Mouse (Mus musculus) c-Kit-positive CD71-positive TER-119-negative erythroid progenitor cells, embryonic 14.5 days (primary cell): Measurements from ENCODE around the gene Hoxd10.

Experiments used
- DNase-seq: peaks from one replicate; pipeline ENCODE4 v3.0.0-alpha.2; 2013; ENCODE audit warnings: low read depth

Gene Hoxd10

DNA sequence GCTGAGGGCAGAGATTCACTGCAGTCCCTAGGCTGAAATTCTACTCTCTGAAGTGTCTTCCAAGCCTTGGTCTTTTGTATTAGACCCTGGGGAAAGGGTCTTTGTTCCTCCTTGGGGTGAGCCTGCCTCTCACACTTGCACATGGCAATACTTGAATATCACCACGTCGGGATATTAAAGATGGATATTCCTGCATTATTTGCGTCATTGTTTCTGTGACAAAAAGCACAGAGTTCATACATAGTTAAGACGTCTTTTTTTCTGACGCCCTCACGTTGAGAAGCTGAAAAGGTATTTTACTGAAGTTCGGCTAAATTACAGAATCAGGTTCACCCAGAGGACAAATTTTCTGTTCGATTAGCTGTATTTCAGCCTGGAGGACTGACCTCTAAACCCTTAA, 38.6 kb downstream of the Hoxd10 start:
- no peak for DNase-seq

DNA sequence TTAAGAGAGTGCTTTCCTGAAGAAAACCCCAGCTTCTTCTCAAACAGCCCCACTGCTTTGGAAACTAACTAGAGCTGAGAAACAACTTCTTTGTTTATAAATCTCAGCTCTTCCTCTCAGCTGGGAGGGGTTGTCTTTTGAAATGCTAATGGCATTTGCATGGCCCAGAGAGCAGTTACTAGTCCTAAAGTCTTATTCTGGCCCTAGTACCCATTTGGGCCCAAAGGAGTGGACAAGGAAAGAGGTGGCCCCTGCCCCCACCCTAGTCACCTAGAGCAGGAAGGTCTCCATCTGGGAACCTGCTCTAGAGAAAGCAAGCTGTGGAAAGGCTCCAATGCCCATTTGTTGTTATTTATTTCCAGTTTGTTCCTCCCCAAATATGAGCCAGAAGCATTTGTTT, 39.3 kb downstream of the Hoxd10 start:
- no peak for DNase-seq

- DNase-seq: no peak
Observed at GRCm38 (mm10) chr2:74731799-74732512, 40.2 kb downstream of the Hoxd10 start.

- no peak for DNase-seq
Observed at GRCm38 (mm10) chr2:74732513-74733316, 41.0 kb downstream of the Hoxd10 start.

GRCm38 (mm10) chr2:74733317-74733661, 41.6 kb downstream of the Hoxd10 start:
- no peak for DNase-seq

DNA sequence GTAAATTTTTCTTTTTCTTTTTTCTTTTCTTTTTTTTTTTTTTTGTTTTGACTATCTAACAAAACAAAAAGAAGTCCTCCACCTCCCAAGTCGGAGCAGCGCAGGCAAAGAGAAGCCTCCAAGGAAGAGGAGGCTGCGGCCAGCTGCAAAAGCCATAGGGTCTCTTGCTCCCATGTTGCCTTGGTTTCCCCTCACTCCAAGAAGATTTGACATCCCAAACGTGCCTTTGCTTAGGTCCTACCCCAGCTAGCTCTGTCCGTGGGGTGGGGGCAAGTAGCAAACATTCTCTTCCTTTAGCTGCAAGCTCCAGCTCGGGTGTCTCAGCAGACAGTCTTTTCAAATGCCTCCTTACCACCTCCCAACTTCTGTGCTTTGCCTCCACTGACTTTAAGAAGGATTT, 42.0 kb downstream of the Hoxd10 start:
- DNase-seq: no peak

- no peak for DNase-seq
Observed at GRCm38 (mm10) chr2:74734451-74734850, 42.7 kb downstream of the Hoxd10 start.

GRCm38 (mm10) chr2:74734996-74735811, 43.5 kb downstream of the Hoxd10 start:
- DNase-seq: no peak

- no peak for DNase-seq
Observed at GRCm38 (mm10) chr2:74735851-74736687, 44.3 kb downstream of the Hoxd10 start.

DNA sequence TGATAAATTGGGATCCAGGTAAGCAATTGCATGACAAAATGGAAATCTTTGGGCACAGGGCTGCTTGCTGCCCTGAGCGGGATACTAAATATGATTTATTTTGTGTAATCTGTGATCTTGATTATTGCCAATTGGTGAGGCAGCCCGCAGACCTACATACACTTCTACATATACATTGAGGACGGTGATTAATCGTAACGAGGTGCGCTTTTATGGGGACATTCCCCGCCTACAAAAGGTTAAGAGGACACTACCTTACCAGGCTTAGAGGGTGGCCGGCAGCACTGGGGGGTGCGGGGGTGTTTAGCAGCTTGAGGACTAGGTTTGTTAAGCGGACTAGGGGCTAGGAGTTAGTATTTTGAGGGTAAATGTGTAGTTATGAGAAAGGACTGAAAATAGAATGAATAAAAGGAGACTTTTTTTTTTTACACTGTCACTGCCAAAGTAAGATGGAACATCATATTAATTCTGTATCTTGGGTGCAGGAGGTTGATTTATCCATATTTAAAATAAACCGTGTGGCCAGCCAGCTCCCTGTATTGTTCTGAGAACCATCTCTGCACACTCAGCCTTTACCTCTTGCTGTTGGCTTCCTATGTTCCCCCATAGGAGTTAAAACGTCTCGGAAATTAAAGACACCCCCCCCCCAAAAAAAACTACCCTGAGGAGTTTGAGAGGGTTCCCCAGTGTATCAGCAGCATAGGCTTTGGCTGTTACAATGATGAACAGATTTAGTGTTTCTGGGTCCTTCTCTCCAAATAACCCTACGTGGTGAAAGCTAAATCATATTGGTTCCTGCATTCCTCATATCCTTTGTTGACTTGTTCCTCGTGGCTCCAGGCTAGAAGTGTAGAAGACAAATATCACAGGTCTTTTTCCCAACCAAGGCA, 45.2 kb downstream of the Hoxd10 start:
- no peak for DNase-seq

DNA sequence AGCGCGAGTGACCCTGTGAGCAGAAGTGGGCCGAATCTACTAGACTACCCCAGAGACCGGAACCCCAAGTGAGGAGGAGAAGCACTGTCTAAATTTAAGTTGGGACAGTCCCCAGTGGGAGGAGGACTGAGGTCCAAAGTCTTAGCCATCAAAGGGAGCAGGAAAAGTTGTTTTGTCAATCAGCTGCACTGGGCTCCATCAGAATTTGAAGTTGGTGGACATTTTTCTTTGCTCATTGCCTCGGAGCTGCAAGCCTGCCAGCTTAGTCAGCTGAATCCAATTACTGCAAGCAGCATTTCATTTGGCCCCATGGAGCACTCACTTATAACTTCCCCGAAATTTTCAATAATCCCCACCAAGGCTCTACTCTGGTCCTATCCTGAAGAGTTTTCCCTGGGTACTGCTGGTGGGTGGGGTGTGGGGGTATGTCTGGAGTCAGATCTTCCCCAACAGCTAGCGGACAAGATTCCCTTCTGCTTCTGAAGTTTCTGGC, 45.9 kb downstream of the Hoxd10 start:
- no peak for DNase-seq

DNA sequence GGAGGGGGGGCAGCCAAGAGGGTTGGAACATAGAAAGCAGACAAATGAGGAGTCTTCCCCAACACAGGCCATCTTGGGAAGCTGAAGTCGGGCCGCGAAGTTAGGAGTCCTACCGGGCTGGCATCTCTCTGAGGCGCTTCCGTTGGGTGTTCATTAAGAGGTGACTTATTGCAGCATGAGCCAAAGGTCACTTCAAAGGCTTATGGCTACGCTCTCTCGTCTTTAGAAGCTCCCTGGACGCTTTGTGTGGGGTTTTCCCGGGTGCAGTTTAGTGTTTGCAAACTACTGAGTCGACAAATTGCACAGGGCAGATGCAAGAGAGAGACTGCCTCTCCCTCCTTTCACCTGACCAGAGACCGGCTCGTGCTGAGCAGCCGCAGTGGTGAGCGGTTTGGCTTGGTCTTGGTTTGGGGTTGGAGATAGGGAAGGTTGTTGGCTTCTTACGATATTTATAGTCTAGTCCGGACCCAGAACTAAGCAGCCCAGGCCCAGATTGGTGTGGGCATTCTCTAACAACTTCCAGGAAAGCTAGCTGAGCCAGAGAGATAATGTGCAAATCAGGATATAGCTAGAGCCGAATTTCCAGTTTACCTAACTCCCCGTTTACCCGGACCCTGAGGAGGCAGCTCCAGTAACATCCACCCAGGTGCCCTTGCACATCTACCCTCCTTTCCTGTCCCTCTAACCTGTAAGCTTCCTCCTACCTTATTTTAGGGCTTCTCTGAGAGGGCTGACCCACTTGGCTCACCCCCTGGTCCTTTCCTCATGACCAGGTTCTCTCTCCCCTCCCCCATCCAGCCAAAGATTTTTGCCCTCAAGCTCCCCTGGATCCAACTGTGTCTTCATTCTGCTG, 47.1 kb downstream of the Hoxd10 start:
- DNase-seq: no peak

DNA sequence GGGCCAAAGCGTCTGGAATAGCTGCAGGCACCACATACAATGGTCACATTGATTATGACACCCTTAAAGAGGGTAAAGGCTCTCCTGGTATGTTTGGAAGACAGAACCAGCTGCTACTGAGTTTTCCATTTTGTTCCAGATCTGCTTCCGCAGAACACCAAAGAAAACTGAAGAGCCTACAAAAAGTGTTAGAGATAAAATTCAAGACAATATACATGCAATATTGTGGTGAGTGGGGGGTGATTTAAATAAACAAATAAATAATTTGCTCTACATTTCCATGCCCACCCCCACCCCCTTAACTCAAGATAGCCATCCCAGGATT, 47.7 kb downstream of the Hoxd10 start:
- DNase-seq: no peak

- DNase-seq: no peak
Observed at GRCm38 (mm10) chr2:74739869-74740268, 48.1 kb downstream of the Hoxd10 start.

DNA sequence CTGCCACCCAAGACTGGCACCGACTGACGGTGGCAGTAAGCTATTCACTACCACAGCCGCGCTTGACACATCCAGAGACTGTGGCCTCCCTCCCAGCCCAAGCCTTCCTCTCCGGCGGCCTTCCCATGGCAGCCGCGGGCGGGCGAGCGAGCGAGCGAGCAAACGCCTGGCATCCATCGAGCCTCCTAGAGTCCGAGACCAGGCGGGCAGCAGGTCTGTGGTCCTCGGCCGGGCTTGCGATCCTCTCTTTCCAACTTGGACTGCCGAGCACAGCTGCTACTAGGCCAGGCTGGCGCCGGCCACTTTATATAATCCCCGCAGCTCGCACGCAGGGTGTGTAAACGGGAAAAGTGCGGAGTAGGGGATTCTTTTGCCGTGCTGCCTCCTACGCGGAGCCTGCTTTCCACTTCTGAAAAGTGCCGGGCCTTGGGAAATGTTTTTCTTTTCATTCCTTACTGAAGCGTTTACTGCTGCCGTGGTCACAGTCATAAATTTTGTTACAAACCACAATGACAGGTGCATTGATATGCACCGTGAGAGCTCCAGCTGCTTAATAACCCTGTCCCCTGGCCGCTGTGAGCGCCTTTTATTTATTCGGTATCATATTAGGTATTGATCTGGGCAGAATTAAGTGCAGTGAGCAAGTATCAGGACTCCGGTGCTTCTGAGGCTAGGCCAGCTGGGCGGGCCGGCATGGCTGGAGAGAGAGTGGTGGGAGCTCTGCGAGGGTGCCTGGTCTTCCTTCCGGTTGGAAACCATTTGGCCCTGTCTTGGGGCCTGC, 48.8 kb downstream of the Hoxd10 start:
- no peak for DNase-seq

- DNase-seq: no peak
Observed at GRCm38 (mm10) chr2:74741252-74741978, 49.7 kb downstream of the Hoxd10 start.

- no peak for DNase-seq
Observed at GRCm38 (mm10) chr2:74741979-74742277, 50.2 kb downstream of the Hoxd10 start.
